ENCODE assay signal across 23 mouse cellular contexts in genomic region chr3:67497998-67498397, GRCm38 (mm10). TPM values are rescaled to one million over a fixed set of nuclear protein-coding genes. Genes with fewer than 3 reads are reported as not detected.
A peak's percentile ranks its signal among the peaks of the same experiment; 100 is the strongest.
DNase-seq lines count a peak whose midpoint lies in the region; ATAC-seq and TF ChIP-seq lines count a peak whose summit lies in the region.
"Had no signal": no experiment of that assay in that cellular context is flagged by ENCODE, and none has a peak within 500 bp of the region (broad histone marks: within the 10 kb centered on the region; RNA-seq: fewer than 3 reads in every experiment).

No protein-coding gene starts in this region.

- 64% methylated on average over 2 of the region's 2 CpGs for WGBS in kidney, embryonic 16.5 days
- 79% methylated on average over 2 of the region's 2 CpGs for WGBS in forebrain, embryonic 13.5 days

- no peaks in the 10 kb centered on the region for H3K79me2 ChIP-seq in MEL (ENCODE audit: control insufficient read depth, insufficient read depth, low read length, poor library complexity)

- 0 out of 4 replicates have a peak, but pooled peaks of 1 of the 2 experiments have one; percentile 15 for TF ChIP-seq EP300 in MEL (IDR thresholded peaks at IDR 0.05; ENCODE audit: low read depth in 1 of 2, low read length in 2 of 2)

- intact Hi-C loops in left cerebral cortex, adult 2 months (cut with DNase I), result no loop called here

- no peaks in the 10 kb centered on the region for H3K4me1 ChIP-seq in kidney, embryonic 16.5 days (ENCODE audit: insufficient read depth, low read length)
- peaks cover 0 to 17% of the 10 kb centered on the region in 2 experiments; a peak in 2 of 4 replicates for H3K4me1 ChIP-seq in MEL (ENCODE audit: control insufficient read depth in 1 of 2, insufficient read depth in 2 of 2, low read length in 2 of 2)
- H3K4me1 ChIP-seq in forebrain, embryonic 13.5 days, result no peaks in the 10 kb centered on the region
- H3K4me1 ChIP-seq: embryonic facial prominence, embryonic 12.5 days; heart, embryonic 15.5 days; hindbrain, embryonic 13.5 days had no signal

- no peaks in the 10 kb centered on the region for H3K27me3 ChIP-seq in kidney, embryonic 16.5 days (ENCODE audit: insufficient read depth, low read length)
- H3K27me3 ChIP-seq in MEL (ENCODE audit: control insufficient read depth in 1 of 2, insufficient read depth in 2 of 2, low read length in 2 of 2), result no peaks in the 10 kb centered on the region
- H3K27me3 ChIP-seq in forebrain, embryonic 13.5 days, result no peaks in the 10 kb centered on the region
- H3K27me3 ChIP-seq: embryonic facial prominence, embryonic 12.5 days; heart, embryonic 15.5 days; hindbrain, embryonic 13.5 days had no signal

- no peak overlapping the region for H3K27ac ChIP-seq in kidney, embryonic 16.5 days (ENCODE audit: low read length)
- peak overlapping the region; percentile 42; the same call in 1 of the 2 replicates for H3K27ac ChIP-seq in MEL (ENCODE audit: control insufficient read depth, low read depth, low read length)
- no peak overlapping the region for H3K27ac ChIP-seq in left cerebral cortex, adult 2 months
- no peak overlapping the region for H3K27ac ChIP-seq in forebrain, embryonic 13.5 days
- H3K27ac ChIP-seq: embryonic facial prominence, embryonic 12.5 days; heart, adult 2 months; heart, embryonic 15.5 days; hindbrain, embryonic 13.5 days; hindbrain, postnatal 0 days had no signal

- H3K4me2 ChIP-seq in kidney, embryonic 16.5 days (replicated peaks; ENCODE audit: low read depth, low read length), result no peak overlapping the region
- no peak overlapping the region for H3K4me2 ChIP-seq in forebrain, embryonic 13.5 days
- H3K4me2 ChIP-seq: embryonic facial prominence, embryonic 12.5 days; heart, embryonic 11.5 days; heart, embryonic 15.5 days; hindbrain, embryonic 13.5 days had no signal

- no peak for TF ChIP-seq POLR2A in MEL (IDR thresholded peaks at IDR 0.05; ENCODE audit: control insufficient read depth in 1 of 2, insufficient read depth in 1 of 2, low read depth in 1 of 2, low read length in 2 of 2, poor library complexity in 1 of 2)

- no peak for TF ChIP-seq RAD21 in MEL (IDR thresholded peaks at IDR 0.05; ENCODE audit: low read depth, low read length)

- no peak overlapping the region for H3K9ac ChIP-seq in kidney, embryonic 16.5 days (replicated peaks; ENCODE audit: low read length)
- H3K9ac ChIP-seq in MEL (ENCODE audit: control insufficient read depth, low read depth, low read length, poor library complexity, severe bottlenecking), result peak overlapping the region; percentile 17; the same call in 1 of the 2 replicates
- no peak overlapping the region for H3K9ac ChIP-seq in forebrain, embryonic 13.5 days
- H3K9ac ChIP-seq: embryonic facial prominence, embryonic 12.5 days; heart, embryonic 15.5 days; hindbrain, embryonic 13.5 days had no signal

- peak; percentile 42; the same call in 1 of the 2 replicates for ATAC-seq in kidney, embryonic 16.5 days (ENCODE audit: low FRiP score, low TSS enrichment)
- ATAC-seq in forebrain, embryonic 13.5 days, result no peak
- ATAC-seq: CD4-positive, CD25-positive, alpha-beta regulatory T cell, adult 4 months; forebrain, embryonic 16.5 days; hindbrain, postnatal 0 days had no signal

- TF ChIP-seq CTCF in MEL (IDR thresholded peaks at IDR 0.05 in 2 of 3, conservative IDR thresholded peaks at IDR 0.05 in 1 of 3; ENCODE audit: control insufficient read depth in 1 of 3, insufficient read depth in 1 of 3, low read depth in 2 of 3, low read length in 3 of 3, poor library complexity in 1 of 3, severe bottlenecking in 1 of 3), result no peak
- TF ChIP-seq CTCF in left cerebral cortex, adult 2 months (IDR thresholded peaks at IDR 0.05), result no peak

- H3K36me3 ChIP-seq in kidney, embryonic 16.5 days (ENCODE audit: insufficient read depth, low read length), result no peaks in the 10 kb centered on the region
- H3K36me3 ChIP-seq in MEL (ENCODE audit: control insufficient read depth in 1 of 2, insufficient read depth in 2 of 2, low read length in 2 of 2), result peaks cover 0 to 5% of the 10 kb centered on the region in 2 experiments; a peak in 1 of 4 replicates
- no peaks in the 10 kb centered on the region for H3K36me3 ChIP-seq in forebrain, embryonic 13.5 days (ENCODE audit: poor library complexity, severe bottlenecking)
- H3K36me3 ChIP-seq: embryonic facial prominence, embryonic 12.5 days; heart, embryonic 15.5 days; hindbrain, embryonic 13.5 days had no signal

- H3K4me3 ChIP-seq in kidney, embryonic 16.5 days (ENCODE audit: low read length), result no peak overlapping the region
- 0 out of 4 replicates have a peak overlapping the region, but pooled peaks of 1 of the 2 experiments have one; percentile 18 for H3K4me3 ChIP-seq in MEL (ENCODE audit: control insufficient read depth in 1 of 2, insufficient read depth in 1 of 2, low read depth in 2 of 2, low read length in 2 of 2)
- no peak overlapping the region for H3K4me3 ChIP-seq in left cerebral cortex, adult 2 months
- no peak overlapping the region for H3K4me3 ChIP-seq in forebrain, embryonic 13.5 days
- H3K4me3 ChIP-seq: embryonic facial prominence, embryonic 12.5 days; heart, adult 2 months; heart, embryonic 15.5 days; hindbrain, embryonic 13.5 days had no signal

- no peak for DNase-seq in kidney, postnatal 25 days
- DNase-seq in thymus, postnatal 0 days (ENCODE audit: low spot score), result peak; percentile 4
- DNase-seq in thymus, adult 18-20 months, result no peak
- peak; percentile 74 for DNase-seq in MEL (ENCODE audit: low read depth, low spot score)
- no peak for DNase-seq in right cerebral cortex, adult 2 months (ENCODE audit: low spot score in 2 of 2)
- DNase-seq in left cerebral cortex, adult 2 months (ENCODE audit: extremely low spot score in 1 of 2, low spot score in 2 of 2), result no peak
- DNase-seq: adrenal gland, postnatal 10 days; cerebellum, adult 11 months; cerebellum, adult 8-10 months; cerebellum, postnatal 25 days; gastrocnemius, postnatal 14 days; heart, adult 2 months; heart, postnatal 14 days had no signal

- peaks cover 9% of the 10 kb centered on the region; the same call in 1 of the 2 replicates for H3K9me3 ChIP-seq in kidney, embryonic 16.5 days (ENCODE audit: low read length)
- no peaks in the 10 kb centered on the region for H3K9me3 ChIP-seq in MEL (replicated peaks; ENCODE audit: insufficient read depth, low read length)
- H3K9me3 ChIP-seq in forebrain, embryonic 13.5 days (replicated peaks), result no peaks in the 10 kb centered on the region
- H3K9me3 ChIP-seq: embryonic facial prominence, embryonic 12.5 days; heart, embryonic 15.5 days; hindbrain, embryonic 13.5 days had no signal

TF ChIP-seq in MEL, 35 proteins besides CTCF, POLR2A, EP300 and RAD21:
- TF ChIP-seq MYB (IDR thresholded peaks at IDR 0.05; ENCODE audit: low read depth, low read length) (no peak), MAX (IDR thresholded peaks at IDR 0.05; ENCODE audit: low read length) (peak; percentile 8; the same call in 1 of the 2 replicates), NELFE (IDR thresholded peaks at IDR 0.05; ENCODE audit: low read depth, low read length) (no peak), ZC3H11A (IDR thresholded peaks at IDR 0.05; ENCODE audit: low read depth, low read length) (no peak), USF2 (IDR thresholded peaks at IDR 0.05; ENCODE audit: borderline replicate concordance in 1 of 2, insufficient read depth in 1 of 2, low read depth in 1 of 2, low read length in 2 of 2) (no peak), ETS1 (IDR thresholded peaks at IDR 0.05; ENCODE audit: low read depth, low read length) (0 out of 2 replicates have a peak, but pooled peaks have one; percentile 13), TBP (IDR thresholded peaks at IDR 0.05; ENCODE audit: low read depth, low read length) (no peak), TAL1 (IDR thresholded peaks at IDR 0.05; ENCODE audit: low read length) (peak; percentile 20; the same call in 1 of the 2 replicates), HCFC1 (IDR thresholded peaks at IDR 0.05; ENCODE audit: low read depth, low read length) (peak; percentile 54), UBTF (IDR thresholded peaks at IDR 0.05; ENCODE audit: borderline replicate concordance, insufficient read depth, low read depth, low read length) (no peak)
TF ChIP-seq in MEL: peak in this region for 4.

RNA-seq across cellular contexts. Expression of gene Rarres1, which starts 17.3 kb away (rescaled TPM):
- polyA plus RNA-seq in kidney, embryonic 16.5 days (2015; fragmentation: Nextera tagmentation; extraction: Ambion mirVana), result 3.5 and 4.6 TPM in 2 replicates
- polyA plus RNA-seq in thymus, postnatal 0 days (2015; fragmentation: Nextera tagmentation; extraction: Ambion mirVana), result 6.3 and 6.5 TPM in 2 replicates
- total RNA-seq in MEL (2012; rRNA removed), result not detected in 2 replicates
- polyA plus RNA-seq in MEL (2012; ENCODE audit: insufficient read depth in 1 of 2, insufficient read length in 2 of 2, low read depth in 1 of 2, low replicate concordance in 2 of 2, missing spikeins in 1 of 2), result not detected
- 1 to 10 TPM; 1.5 to 1.7 TPM for total RNA-seq in left cerebral cortex, adult 2 months (2021)
- 0.53 and 0.74 TPM in 2 replicates for polyA plus RNA-seq in forebrain, embryonic 13.5 days (2015; fragmentation: Nextera tagmentation; extraction: Ambion mirVana)
- total RNA-seq: hematopoietic stem cell, adult 5-6 weeks had no signal
- polyA plus RNA-seq: CD4-positive, CD25-positive, alpha-beta regulatory T cell, adult 4 months had no signal

RNA-seq across cellular contexts. Expression of gene Lxn, which starts 34.3 kb away (rescaled TPM):
- 67.2 and 69.6 TPM in 2 replicates for polyA plus RNA-seq in kidney, embryonic 16.5 days (2015; fragmentation: Nextera tagmentation; extraction: Ambion mirVana)
- polyA plus RNA-seq in thymus, postnatal 0 days (2015; fragmentation: Nextera tagmentation; extraction: Ambion mirVana), result 56.5 and 66.1 TPM in 2 replicates
- not detected in 2 replicates for total RNA-seq in MEL (2012; rRNA removed)
- polyA plus RNA-seq in MEL (2012; ENCODE audit: insufficient read depth in 1 of 2, insufficient read length in 2 of 2, low read depth in 1 of 2, low replicate concordance in 2 of 2, missing spikeins in 1 of 2), result under 1 TPM in 1 of 2 experiments, not detected in 1; 0.26 TPM
- total RNA-seq in left cerebral cortex, adult 2 months (2021), result 10 to 100 TPM; 29.9 to 36.4 TPM
- 54.2 and 60.0 TPM in 2 replicates for polyA plus RNA-seq in forebrain, embryonic 13.5 days (2015; fragmentation: Nextera tagmentation; extraction: Ambion mirVana)

Comparison
In these comparisons a context has a peak if more than half of its experiments do, and no peak if none do; other contexts are left out.
1. DNase-seq: peak in thymus, postnatal 0 days (single experiment) and MEL (single experiment); none in kidney, postnatal 25 days (0 of 2), thymus, adult 18-20 months (0 of 2), right cerebral cortex, adult 2 months (0 of 2) and left cerebral cortex, adult 2 months (0 of 2).
2. RNA of gene Lxn, which starts 34.3 kb away (polyA plus RNA-seq): 67.2 to 69.6 TPM in kidney, embryonic 16.5 days, 56.5 to 66.1 TPM in thymus, postnatal 0 days and 54.2 to 60.0 TPM in forebrain, embryonic 13.5 days; 0.26 TPM in MEL; every median in the first group is over 10 times any median in the second.